Mouse (Mus musculus): ENCODE results near the gene Tcf12. TPM values are rescaled to one million over a fixed set of nuclear protein-coding genes. Genes with fewer than 3 reads are reported as not detected.

Gene Tcf12
- polyA plus RNA-seq, 1 experiment from 2014 or later, result 47.4 TPM

DNA sequence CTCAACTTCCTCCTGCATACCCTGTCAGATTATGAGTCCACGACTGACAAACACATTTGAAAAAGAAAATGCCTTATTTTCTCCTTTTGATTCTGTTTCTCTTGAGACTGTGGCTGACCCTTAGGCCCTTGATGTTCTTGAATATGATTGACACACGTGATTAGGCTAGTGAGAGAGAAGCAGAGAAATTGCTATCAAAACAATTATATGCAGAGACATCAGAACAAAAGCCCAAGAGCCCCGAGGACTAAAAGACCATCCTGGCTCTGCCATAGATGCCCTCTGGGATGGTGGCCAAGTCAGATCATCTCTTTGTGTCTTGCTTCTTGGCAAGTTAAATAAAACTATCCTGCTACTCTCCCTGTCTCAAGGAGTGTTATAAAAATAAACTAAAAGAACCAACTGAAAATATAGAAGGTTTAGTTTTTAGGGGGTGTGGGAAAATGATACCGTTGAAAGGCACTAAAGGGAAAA is 22.1 kb upstream of the Tcf12 start:
- Histone ChIP-seq H3K9ac (ENCODE audit: low read depth, low read length) (peak overlapping the region; percentile 92), H3K27me3 (ENCODE audit: insufficient read depth, low read length) (no peaks in the 10 kb centered on the region), H3K36me3 (ENCODE audit: insufficient read depth, low read length) (no peaks in the 10 kb centered on the region), H3K4me3 (replicated peaks; ENCODE audit: low read depth, low read length) (peak overlapping the region; percentile 66), H3K4me1 (replicated peaks; ENCODE audit: insufficient read depth, low read length) (no peaks in the 10 kb centered on the region), H3K27ac (peak overlapping the region; percentile 92), H3K4me2 (ENCODE audit: low read length) (peak overlapping the region; percentile 88), H3K9me3 (replicated peaks; ENCODE audit: low read length) (no peaks in the 10 kb centered on the region)
- WGBS, result 44% methylated on average over 4 of the region's 4 CpGs
- TF ChIP-seq CTCF (IDR thresholded peaks at IDR 0.05; ENCODE audit: low read depth), result no peak
- DNase-seq (ENCODE audit: low spot score) (no peak), ATAC-seq (replicated peaks; ENCODE audit: low FRiP score, low read depth) (no peak)

DNA sequence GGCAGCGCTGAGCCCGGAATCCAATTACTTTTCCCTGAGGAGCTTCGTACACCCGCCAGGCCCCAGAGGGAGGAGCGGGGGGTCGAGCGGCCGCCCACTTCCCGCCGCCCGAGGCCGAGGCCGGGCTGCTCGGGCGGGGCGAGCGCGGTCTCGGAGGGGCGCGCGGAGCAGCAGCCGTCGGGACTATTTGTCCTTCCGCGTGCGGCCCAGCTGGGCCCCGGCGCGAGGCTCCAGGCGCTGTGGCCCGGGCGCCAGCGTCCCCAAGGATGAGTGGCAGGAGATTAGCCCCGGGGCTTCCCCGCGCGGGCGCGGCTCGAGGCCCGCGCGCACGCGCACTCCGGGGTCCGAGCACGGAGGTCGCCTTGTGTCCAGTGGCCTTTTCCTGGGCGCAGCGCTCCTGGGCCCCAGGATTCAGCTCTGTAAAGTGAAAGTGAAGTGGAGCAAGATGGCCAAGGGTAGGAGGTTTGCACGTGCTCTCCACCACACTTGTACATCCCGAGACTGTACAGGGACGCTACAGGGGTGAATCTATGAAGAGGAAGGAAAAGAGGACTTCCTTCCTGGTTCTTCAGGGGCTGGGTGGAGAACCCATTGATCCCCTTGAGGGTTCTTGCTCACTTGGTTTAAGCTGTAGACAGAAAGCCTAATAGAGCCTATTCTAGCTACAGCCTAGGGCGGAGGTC is 21.6 kb upstream of the Tcf12 start:
- H3K9ac ChIP-seq (ENCODE audit: low read depth, low read length), result peak overlapping the region; percentile 92
- ATAC-seq (replicated peaks; ENCODE audit: low FRiP score, low read depth), result peak; percentile 95
- WGBS, result 1% methylated on average over 56 of the region's 56 CpGs

DNA sequence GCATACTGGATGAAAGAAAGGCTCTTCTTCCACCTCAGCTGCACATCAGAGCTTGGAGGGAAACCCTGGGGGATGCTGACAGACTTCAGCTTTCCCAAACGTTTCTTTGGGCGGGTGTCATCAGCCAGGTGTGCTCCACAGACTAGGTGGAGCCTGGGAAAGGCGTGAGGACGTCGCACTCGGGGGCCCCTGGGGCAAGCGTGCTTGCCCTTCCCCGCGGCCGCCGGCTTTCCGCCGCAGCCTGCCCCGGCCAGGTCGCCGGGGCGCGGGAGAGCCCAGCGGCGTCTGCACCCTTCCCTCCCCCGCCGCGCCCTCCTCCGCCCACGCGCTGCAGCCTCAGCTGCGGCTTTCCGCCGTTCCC is 21.0 kb upstream of the Tcf12 start:
- no peaks in the 10 kb centered on the region for H3K4me1 ChIP-seq (replicated peaks; ENCODE audit: insufficient read depth, low read length)
- 0% methylated on average over 24 of the region's 29 CpGs for WGBS
- H3K27me3 ChIP-seq (ENCODE audit: insufficient read depth, low read length), result no peaks in the 10 kb centered on the region
- TF ChIP-seq CTCF (IDR thresholded peaks at IDR 0.05; ENCODE audit: low read depth), result no peak; the same call in 1 of the 2 replicates
- no peaks in the 10 kb centered on the region for H3K36me3 ChIP-seq (ENCODE audit: insufficient read depth, low read length)
- ATAC-seq (replicated peaks; ENCODE audit: low FRiP score, low read depth), result no peak
- H3K4me3 ChIP-seq (replicated peaks; ENCODE audit: low read depth, low read length), result peak overlapping the region; percentile 66
- H3K9ac ChIP-seq (ENCODE audit: low read depth, low read length), result peak overlapping the region; percentile 92
- peak overlapping the region; percentile 92 for H3K27ac ChIP-seq
- peak overlapping the region; percentile 88 for H3K4me2 ChIP-seq (ENCODE audit: low read length)
- peak; percentile 47 for DNase-seq (ENCODE audit: low spot score)
- no peaks in the 10 kb centered on the region for H3K9me3 ChIP-seq (replicated peaks; ENCODE audit: low read length)

More for the DNA sequence above, 21.6 kb upstream of the Tcf12 start:
- H3K9me3 ChIP-seq (replicated peaks; ENCODE audit: low read length), result no peaks in the 10 kb centered on the region
- DNase-seq (ENCODE audit: low spot score), result peak; percentile 96
- H3K4me1 ChIP-seq (replicated peaks; ENCODE audit: insufficient read depth, low read length), result no peaks in the 10 kb centered on the region
- H3K36me3 ChIP-seq (ENCODE audit: insufficient read depth, low read length), result no peaks in the 10 kb centered on the region
- peak overlapping the region; percentile 88 for H3K4me2 ChIP-seq (ENCODE audit: low read length)
- H3K27ac ChIP-seq, result peak overlapping the region; percentile 92
- H3K4me3 ChIP-seq (replicated peaks; ENCODE audit: low read depth, low read length), result peak overlapping the region; percentile 66
- no peaks in the 10 kb centered on the region for H3K27me3 ChIP-seq (ENCODE audit: insufficient read depth, low read length)
- no peak for TF ChIP-seq CTCF (IDR thresholded peaks at IDR 0.05; ENCODE audit: low read depth)

DNA sequence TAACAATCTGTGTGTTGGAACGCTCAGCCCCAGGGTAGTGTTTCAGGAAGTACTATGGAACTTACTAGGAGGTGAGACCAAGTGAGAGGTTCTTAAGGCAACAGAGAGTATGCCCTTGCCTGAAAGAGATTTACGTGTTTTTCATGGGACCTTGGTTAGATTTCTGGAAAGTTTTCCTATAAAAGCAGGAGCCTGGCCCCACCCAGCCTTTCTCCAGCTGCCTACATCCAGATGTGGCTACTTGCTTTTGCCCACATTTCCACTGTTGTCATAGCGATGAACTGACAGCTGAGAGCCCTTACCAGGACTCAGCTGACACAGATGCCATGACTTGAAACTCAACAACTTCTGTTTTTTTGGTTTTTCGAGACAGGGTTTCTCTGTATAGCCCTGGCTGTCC is 18.2 kb upstream of the Tcf12 start:
- no peak overlapping the region for H3K9ac ChIP-seq (ENCODE audit: low read depth, low read length)
- no peak overlapping the region for H3K27ac ChIP-seq
- DNase-seq (ENCODE audit: low spot score), result no peak
- ATAC-seq (replicated peaks; ENCODE audit: low FRiP score, low read depth), result no peak
- no peak overlapping the region for H3K4me3 ChIP-seq (replicated peaks; ENCODE audit: low read depth, low read length)
- H3K27me3 ChIP-seq (ENCODE audit: insufficient read depth, low read length), result no peaks in the 10 kb centered on the region
- H3K4me1 ChIP-seq (replicated peaks; ENCODE audit: insufficient read depth, low read length), result no peaks in the 10 kb centered on the region
- no peak for TF ChIP-seq CTCF (IDR thresholded peaks at IDR 0.05; ENCODE audit: low read depth)
- no peaks in the 10 kb centered on the region for H3K36me3 ChIP-seq (ENCODE audit: insufficient read depth, low read length)
- no peaks in the 10 kb centered on the region for H3K9me3 ChIP-seq (replicated peaks; ENCODE audit: low read length)
- no peak overlapping the region for H3K4me2 ChIP-seq (ENCODE audit: low read length)
- 76% methylated on average over 4 of the region's 4 CpGs for WGBS

DNA sequence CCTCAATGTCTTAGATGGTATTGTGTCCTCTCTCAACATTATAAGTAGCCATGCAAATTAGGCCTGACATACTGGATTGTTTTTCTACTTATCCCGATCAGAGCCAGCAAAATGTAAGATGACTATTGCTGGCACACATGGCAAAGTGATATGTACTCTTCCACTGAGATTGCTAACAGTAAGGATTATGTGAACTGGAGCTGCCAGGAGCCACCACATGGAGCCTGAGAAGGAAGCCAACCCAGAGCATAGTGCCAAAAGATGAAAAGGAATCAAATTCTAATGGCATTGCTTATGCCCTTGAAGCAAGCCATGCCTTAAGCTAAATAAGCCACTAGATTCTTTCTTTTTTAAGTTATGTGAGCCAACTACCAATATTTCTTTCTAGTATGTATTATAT is 13.8 kb upstream of the Tcf12 start:
- H3K27me3 ChIP-seq (ENCODE audit: insufficient read depth, low read length), result no peaks in the 10 kb centered on the region
- 89% methylated on average over 1 of the region's 1 CpGs for WGBS
- H3K27ac ChIP-seq, result no peak overlapping the region
- H3K4me3 ChIP-seq (replicated peaks; ENCODE audit: low read depth, low read length), result no peak overlapping the region
- DNase-seq (ENCODE audit: low spot score) (no peak), ATAC-seq (replicated peaks; ENCODE audit: low FRiP score, low read depth) (no peak)
- no peaks in the 10 kb centered on the region for H3K9me3 ChIP-seq (replicated peaks; ENCODE audit: low read length)
- H3K4me2 ChIP-seq (ENCODE audit: low read length), result no peak overlapping the region
- H3K9ac ChIP-seq (ENCODE audit: low read depth, low read length), result no peak overlapping the region
- H3K4me1 ChIP-seq (replicated peaks; ENCODE audit: insufficient read depth, low read length), result no peaks in the 10 kb centered on the region
- TF ChIP-seq CTCF (IDR thresholded peaks at IDR 0.05; ENCODE audit: low read depth), result no peak
- H3K36me3 ChIP-seq (ENCODE audit: insufficient read depth, low read length), result no peaks in the 10 kb centered on the region

DNA sequence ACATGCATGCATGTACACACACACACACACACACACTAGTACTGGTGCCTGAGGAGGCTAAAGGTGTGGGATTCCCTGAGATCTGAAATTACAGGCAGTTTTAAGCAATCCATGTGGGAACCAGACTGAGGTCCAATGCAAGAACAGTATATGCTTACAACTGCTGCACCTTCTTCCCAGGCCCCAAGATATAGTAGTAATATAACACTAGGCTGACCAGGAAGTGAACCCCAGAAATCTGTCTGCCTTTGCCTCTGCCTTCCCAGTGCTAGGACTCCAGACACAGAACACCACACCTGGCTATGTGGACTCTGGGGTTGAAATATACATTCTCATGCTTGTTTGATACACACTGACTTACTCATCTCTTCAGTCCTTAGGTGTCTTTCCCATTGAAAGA is 6.8 kb upstream of the Tcf12 start:
- no peak for TF ChIP-seq CTCF (IDR thresholded peaks at IDR 0.05; ENCODE audit: low read depth)
- DNase-seq (ENCODE audit: low spot score) (no peak), ATAC-seq (replicated peaks; ENCODE audit: low FRiP score, low read depth) (no peak)
- Histone ChIP-seq H3K4me3 (replicated peaks; ENCODE audit: low read depth, low read length) (no peak overlapping the region), H3K27ac (no peak overlapping the region), H3K9me3 (replicated peaks; ENCODE audit: low read length) (no peaks in the 10 kb centered on the region), H3K4me2 (ENCODE audit: low read length) (no peak overlapping the region), H3K27me3 (ENCODE audit: insufficient read depth, low read length) (no peaks in the 10 kb centered on the region), H3K4me1 (replicated peaks; ENCODE audit: insufficient read depth, low read length) (no peaks in the 10 kb centered on the region), H3K36me3 (ENCODE audit: insufficient read depth, low read length) (no peaks in the 10 kb centered on the region), H3K9ac (ENCODE audit: low read depth, low read length) (no peak overlapping the region)

Measured in kidney, postnatal 0 days (tissue).